Mouse (Mus musculus) forebrain, embryonic 13.5 days (tissue): ENCODE data around the gene Zscan20. TPM values are rescaled to one million over a fixed set of nuclear protein-coding genes. Genes with fewer than 3 reads are reported as not detected.

Source experiments
- ATAC-seq: fragments of 200-750 bp; cut with Nextera tagmentation; 2 replicates; pipeline ENCODE4 v1.8.0; 2017
- H3K27ac ChIP-seq: fragments of 300-500 bp; sonication (generic); 2 replicates; pipeline ENCODE4 v1.5.1; 2015; ENCODE audit warnings: inconsistent platforms, mild to moderate bottlenecking, moderate library complexity
- H3K27me3 ChIP-seq: fragments of 300-500 bp; sonication (generic); 2 replicates; pipeline ENCODE4 v1.6.1; 2015; ENCODE audit warnings: mild to moderate bottlenecking, inconsistent platforms
- H3K36me3 ChIP-seq: fragments of 300-500 bp; sonication (generic); 2 replicates; pipeline ENCODE4 v1.6.1; 2015; ENCODE audit warnings: mild to moderate bottlenecking, inconsistent platforms; ENCODE audit not compliant: poor library complexity, severe bottlenecking
- H3K4me1 ChIP-seq: fragments of 300-500 bp; sonication (generic); 2 replicates; pipeline ENCODE4 v1.6.1; 2015; ENCODE audit warnings: inconsistent platforms
- H3K4me2 ChIP-seq: fragments of 300-500 bp; sonication (generic); 2 replicates; pipeline ENCODE4 v1.6.1; 2015; ENCODE audit warnings: inconsistent platforms, mild to moderate bottlenecking, moderate library complexity
- H3K4me3 ChIP-seq: fragments of 300-500 bp; sonication (generic); 2 replicates; pipeline ENCODE4 v1.5.1; 2015; ENCODE audit warnings: mild to moderate bottlenecking, inconsistent platforms
- H3K9ac ChIP-seq: fragments of 300-500 bp; sonication (generic); 2 replicates; pipeline ENCODE4 v1.6.1; 2015; ENCODE audit warnings: mild to moderate bottlenecking, inconsistent platforms
- H3K9me3 ChIP-seq: fragments of 300-500 bp; sonication (generic); replicated peaks from 2 replicates; pipeline ENCODE4 v1.6.1; 2016; ENCODE audit warnings: inconsistent platforms
- WGBS: fragments of 180-500 bp; shearing (Covaris S2); methylation state at CpG from one replicate; pipeline ENCODE4 v1.1.7; 2015; 5-methylcytosine and 5-hydroxymethylcytosine counted together
- polyA plus RNA-seq: library from polyadenylated mRNA; unstranded; fragments of >200 nt; fragmentation: Nextera tagmentation; extraction: Ambion mirVana; gene quantifications from 2 replicates; pipeline ENCODE4 v1.2.1, GENCODE M21; 2015

The Zscan20 gene
- polyA plus RNA-seq, 1 experiment from 2014 or later, result 5.4 TPM

GRCm38 (mm10) chr4:128543378-128543777 lies 66.5 kb downstream of the Zscan20 start:
- no peaks in the 10 kb centered on the region for H3K4me1 ChIP-seq
- no peaks in the 10 kb centered on the region for H3K9me3 ChIP-seq
- 0 out of 2 replicates have a peak, but pooled peaks cover 5% of the 10 kb centered on the region for H3K36me3 ChIP-seq
- H3K4me2 ChIP-seq, result no peak overlapping the region
- no peaks in the 10 kb centered on the region for H3K27me3 ChIP-seq
- no peak overlapping the region for H3K9ac ChIP-seq
- WGBS, result 22% methylated on average over 2 of the region's 2 CpGs
- no peak overlapping the region for H3K27ac ChIP-seq
- ATAC-seq, result no peak
- H3K4me3 ChIP-seq, result no peak overlapping the region

Other genes starting within 250 kb of the Zscan20 start
- 1.4 and 1.6 TPM in 2 replicates for gene Tlr12, start 8.5 kb upstream of the Zscan20 start, polyA plus RNA-seq
- 34.9 and 38.2 TPM in 2 replicates for gene Phc2, start 44.6 kb upstream of the Zscan20 start, polyA plus RNA-seq
- 0.67 and 0.88 TPM in 2 replicates for gene A3galt2, start 145.3 kb upstream of the Zscan20 start, polyA plus RNA-seq
- 42.3 and 46.9 TPM in 2 replicates for gene Zfp362, start 195.9 kb upstream of the Zscan20 start, polyA plus RNA-seq